Mouse (Mus musculus): ENCODE measurements around the gene Jun.

Jun gene

GRCm38 (mm10) chr4:95012256-95012655, 39.8 kb downstream of the Jun start:
- POLR2A ChIA-PET = interaction anchor here in 2 of 4 experiments (1.1 to 2.1 kb wide), 2 partner anchors 33 to 40 kb away, joined by 3 to 8 read pairs; partner anchors contain the start of gene Jun (in 1 of the 2)
- CTCF ChIA-PET = no interaction called here

GRCm38 (mm10) chr4:95008175-95009057, 43.6 kb downstream of the Jun start:
- CTCF ChIA-PET = interaction anchor here in 3 of 4 experiments (0.5 to 1.0 kb wide), 4 partner anchors 8 to 916 kb away, joined by 3 to 10 read pairs (median 3); no protein-coding TSS in a partner anchor
- POLR2A ChIA-PET = interaction anchor here in 1 of 4 experiments (1.0 kb wide), 1 partner anchor 44 kb away, joined by 4 read pairs; the partner anchor contains the start of gene Jun

- POLR2A ChIA-PET = interaction anchor here in 1 of 4 experiments (1.0 kb wide), 1 partner anchor 44 kb away, joined by 4 read pairs; the partner anchor contains the start of gene Jun
- CTCF ChIA-PET = interaction anchor here in 2 of 4 experiments (0.5 to 1.0 kb wide), 2 partner anchors 15 to 242 kb away, joined by 3 to 4 read pairs; no protein-coding TSS in a partner anchor
Observed at GRCm38 (mm10) chr4:95007759-95008158, 44.3 kb downstream of the Jun start.

DNA sequence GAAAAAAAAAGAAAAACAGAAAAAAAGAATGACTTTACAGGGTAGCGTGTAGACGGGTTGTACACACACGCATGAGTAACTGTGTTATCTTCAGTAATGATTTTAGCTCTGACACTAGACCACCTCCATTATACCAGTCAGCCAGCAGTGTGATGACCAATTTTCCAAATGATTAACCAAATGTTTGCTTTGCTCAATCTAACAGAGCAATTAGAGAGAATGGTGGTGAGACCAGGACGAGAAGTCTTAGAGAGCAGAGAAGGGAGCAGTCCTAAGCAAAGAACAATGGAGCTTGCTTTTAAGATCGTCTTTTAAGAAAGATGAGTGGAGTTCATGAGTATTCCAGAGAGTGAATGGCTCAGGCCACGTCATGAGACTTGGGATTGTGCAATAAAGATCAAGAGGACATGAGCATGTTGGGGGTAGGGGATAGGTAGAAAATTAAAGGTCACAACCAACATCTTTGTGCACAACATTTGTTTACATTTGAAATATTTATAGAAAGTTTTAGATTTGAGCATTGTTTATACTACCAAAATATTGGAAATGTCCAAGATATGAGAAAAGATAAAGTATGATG, 46.7 kb downstream of the Jun start:
- CTCF ChIA-PET = no interaction called here

GRCm38 (mm10) chr4:95001043-95001775, 50.8 kb downstream of the Jun start:
- CTCF ChIA-PET = no interaction called here
- POLR2A ChIA-PET = no interaction called here

More for the DNA sequence above, 46.7 kb downstream of the Jun start:
- POLR2A ChIA-PET = interaction anchor here in 1 of 4 experiments (0.7 to 1.6 kb wide), 2 partner anchors 9 to 46 kb away, joined by 4 to 5 read pairs; partner anchors contain the start of gene Jun

GRCm38 (mm10) chr4:95000147-95000546, 51.9 kb downstream of the Jun start:
- POLR2A ChIA-PET = interaction anchor here in 2 of 4 experiments (0.8 to 1.8 kb wide), 3 partner anchors 21 to 52 kb away, joined by 3 to 8 read pairs (median 3); partner anchors contain the start of gene Jun (in 2 of the 2)
- CTCF ChIA-PET = interaction anchor here in 1 of 4 experiments (0.7 kb wide), 1 partner anchor 840 kb away, joined by 3 read pairs; no protein-coding TSS in a partner anchor

GRCm38 (mm10) chr4:94999249-94999648, 52.8 kb downstream of the Jun start:
- ChIA-PET POLR2A (interaction anchor here in 2 of 4 experiments (0.8 to 1.8 kb wide), 3 partner anchors 20 to 53 kb away, joined by 3 to 8 read pairs (median 3); partner anchors contain the start of gene Jun (in 2 of the 2)), CTCF (interaction anchor here in 1 of 4 experiments (0.7 kb wide), 1 partner anchor 841 kb away, joined by 3 read pairs; no protein-coding TSS in a partner anchor)

Data from embryonic stem cell, embryonic (primary cell).